Mouse (Mus musculus) heart, embryonic 16.5 days (tissue): Measurements from ENCODE around the gene H2-Q10. TPM values are rescaled to one million over a fixed set of nuclear protein-coding genes. Genes with fewer than 3 reads are reported as not detected.
"Not testable (repeated sequence)": the region's sequence is repeated elsewhere in the genome, so short reads cannot be mapped to it uniquely, and the experiment has no call there.

ENCODE experiments used
- ATAC-seq: fragments of 200-750 bp; cut with Nextera tagmentation; replicated peaks from 2 replicates; pipeline ENCODE4 v1.8.0; 2017; ENCODE audit warnings: moderate number of reproducible peaks; ENCODE audit not compliant: insufficient read depth, low FRiP score; ENCODE audit errors: extremely low read depth
- H3K27ac ChIP-seq: fragments of 300-500 bp; sonication (generic); 2 replicates; pipeline ENCODE4 v1.5.1; 2014; ENCODE audit warnings: mild to moderate bottlenecking, low read length, control low read depth, moderate library complexity
- H3K27me3 ChIP-seq: fragments of 300-500 bp; sonication (generic); 2 replicates; pipeline ENCODE4 v1.6.1; 2014; ENCODE audit warnings: low read length, mixed read lengths; ENCODE audit not compliant: control insufficient read depth, insufficient read depth
- H3K36me3 ChIP-seq: fragments of 300-500 bp; sonication (generic); 2 replicates; pipeline ENCODE4 v1.6.1; 2014; ENCODE audit not compliant: control insufficient read depth, insufficient read depth
- H3K4me1 ChIP-seq: fragments of 300-500 bp; sonication (generic); 2 replicates; pipeline ENCODE4 v1.6.1; 2014; ENCODE audit warnings: low read length, mixed read lengths; ENCODE audit not compliant: control insufficient read depth, insufficient read depth
- H3K4me2 ChIP-seq: fragments of 300-500 bp; sonication (generic); 2 replicates; pipeline ENCODE4 v1.6.1; 2014; ENCODE audit warnings: low read depth, mild to moderate bottlenecking, control low read depth, low read length
- H3K4me3 ChIP-seq: fragments of 300-500 bp; sonication (generic); 2 replicates; pipeline ENCODE4 v1.5.1; 2014; ENCODE audit warnings: mild to moderate bottlenecking, control low read depth, low read length
- H3K9ac ChIP-seq: fragments of 300-500 bp; sonication (generic); 2 replicates; pipeline ENCODE4 v1.6.1; 2014; ENCODE audit warnings: low read length, control low read depth
- H3K9me3 ChIP-seq: fragments of 300-500 bp; sonication (generic); replicated peaks from 2 replicates; pipeline ENCODE4 v1.6.1; 2016; ENCODE audit warnings: low read length; ENCODE audit not compliant: control insufficient read depth
- WGBS: fragments of 180-500 bp; shearing (Covaris S2); extraction: QIAGEN DNeasy Blood & Tissue Kit; methylation state at CpG from one replicate; pipeline ENCODE4 v1.1.7; 2014; 5-methylcytosine and 5-hydroxymethylcytosine counted together
- polyA plus RNA-seq: library from polyadenylated mRNA; unstranded; fragments of >200 nt; fragmentation: Nextera tagmentation; extraction: Ambion mirVana; gene quantifications from 2 replicates; pipeline ENCODE4 v1.2.1, GENCODE M21; 2015

Gene H2-Q10
- polyA plus RNA-seq, 1 experiment from 2014 or later: 0.58 TPM

GRCm38 (mm10) chr17:35428883-35429282, 41.0 kb upstream of the H2-Q10 start:
- 76% methylated on average over 6 of the region's 6 CpGs for WGBS
- not testable (repeated sequence) for H3K4me3 ChIP-seq, H3K27ac ChIP-seq, H3K4me2 ChIP-seq, ATAC-seq, H3K4me1 ChIP-seq, H3K9me3 ChIP-seq, H3K36me3 ChIP-seq, H3K9ac ChIP-seq
- H3K27me3 ChIP-seq: peaks cover 19% of the 10 kb centered on the region

- H3K4me1 ChIP-seq, H3K9me3 ChIP-seq, H3K27me3 ChIP-seq, ATAC-seq, H3K27ac ChIP-seq, H3K36me3 ChIP-seq, H3K9ac ChIP-seq, H3K4me3 ChIP-seq, H3K4me2 ChIP-seq: not testable (repeated sequence)
- WGBS: 75% methylated on average over 6 of the region's 6 CpGs
Observed at GRCm38 (mm10) chr17:35430671-35431070, 39.2 kb upstream of the H2-Q10 start.

DNA sequence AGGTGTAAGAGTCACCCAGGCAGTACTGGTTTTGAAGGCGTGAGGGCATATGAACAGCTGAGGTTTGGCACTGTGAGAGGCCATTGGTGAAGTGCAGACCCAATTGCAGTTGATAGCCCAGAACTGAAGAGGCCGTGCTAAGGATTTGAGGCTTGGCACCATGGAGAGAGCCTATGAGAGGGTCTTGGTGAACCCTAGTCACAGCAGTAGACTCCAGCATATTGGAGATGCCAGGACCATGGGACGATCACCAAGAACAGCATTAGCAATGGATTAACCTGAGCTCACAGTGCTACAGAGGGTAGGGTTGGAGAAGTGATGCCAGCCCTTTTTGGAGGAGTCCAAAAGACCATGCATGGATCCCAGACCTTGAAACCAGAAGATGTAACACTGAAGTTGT, 37.7 kb upstream of the H2-Q10 start:
- not testable (repeated sequence) for H3K4me2 ChIP-seq, H3K9ac ChIP-seq, H3K27me3 ChIP-seq, H3K4me3 ChIP-seq, H3K27ac ChIP-seq, H3K36me3 ChIP-seq, H3K9me3 ChIP-seq, H3K4me1 ChIP-seq, ATAC-seq
- 68% methylated on average over 3 of the region's 3 CpGs for WGBS

DNA sequence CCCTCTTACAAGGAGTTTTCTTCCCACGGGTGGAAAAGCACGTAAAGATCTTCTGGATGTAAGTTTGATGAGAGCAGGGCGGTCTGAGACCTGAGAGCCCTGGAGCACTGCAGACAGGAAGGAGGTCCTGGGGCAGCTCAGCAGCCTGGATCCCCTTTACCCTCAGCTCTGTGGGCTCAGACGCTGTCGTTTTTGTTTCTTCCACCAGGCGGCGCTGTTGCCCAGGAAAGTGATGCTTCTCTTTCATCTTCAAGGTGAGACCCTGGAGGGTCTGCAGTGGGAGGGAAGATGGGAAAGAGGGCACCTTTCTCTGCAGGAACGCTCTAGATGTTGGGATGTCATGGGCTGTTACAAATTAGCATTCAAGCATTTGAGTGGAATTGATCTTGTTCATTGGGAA, 35.1 kb upstream of the H2-Q10 start:
- not testable (repeated sequence) for ATAC-seq, H3K27ac ChIP-seq, H3K4me2 ChIP-seq, H3K4me1 ChIP-seq, H3K4me3 ChIP-seq, H3K9me3 ChIP-seq, H3K36me3 ChIP-seq, H3K27me3 ChIP-seq, H3K9ac ChIP-seq
- WGBS: 6% methylated on average over 8 of the region's 8 CpGs

- H3K4me1 ChIP-seq, H3K36me3 ChIP-seq, H3K4me2 ChIP-seq, H3K9ac ChIP-seq, H3K27me3 ChIP-seq, ATAC-seq, H3K9me3 ChIP-seq, H3K4me3 ChIP-seq, H3K27ac ChIP-seq: not testable (repeated sequence)
- WGBS: 68% methylated on average over 3 of the region's 3 CpGs
Observed at GRCm38 (mm10) chr17:35435577-35435976, 34.3 kb upstream of the H2-Q10 start.

- H3K4me2 ChIP-seq, H3K9ac ChIP-seq, H3K4me1 ChIP-seq, H3K9me3 ChIP-seq, ATAC-seq, H3K36me3 ChIP-seq, H3K27me3 ChIP-seq, H3K4me3 ChIP-seq, H3K27ac ChIP-seq: not testable (repeated sequence)
- WGBS: 57% methylated on average over 1 of the region's 1 CpGs
Observed at GRCm38 (mm10) chr17:35437386-35437936, 32.4 kb upstream of the H2-Q10 start.

DNA sequence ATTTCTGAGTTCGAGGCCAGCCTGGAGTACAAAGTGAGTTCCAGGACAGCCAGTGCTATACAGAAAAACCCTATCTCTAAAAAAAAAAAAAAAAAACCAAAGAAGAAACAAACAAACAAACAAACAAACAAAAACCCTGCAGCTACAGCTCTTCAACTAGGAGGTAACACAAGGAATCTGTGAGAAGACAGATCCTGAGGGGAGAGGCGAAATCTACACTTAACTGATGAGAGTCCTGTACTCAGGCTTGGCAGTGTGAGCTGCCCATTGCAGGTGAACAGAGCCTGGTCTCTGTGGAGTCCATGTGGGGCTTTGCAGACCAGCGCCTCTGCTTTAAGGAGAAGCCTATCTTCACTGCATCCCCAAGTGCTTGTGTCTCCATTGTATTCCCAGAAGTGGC, 31.5 kb upstream of the H2-Q10 start:
- H3K9me3 ChIP-seq, H3K27ac ChIP-seq, H3K9ac ChIP-seq, H3K4me2 ChIP-seq, H3K4me1 ChIP-seq, H3K4me3 ChIP-seq, H3K27me3 ChIP-seq, ATAC-seq, H3K36me3 ChIP-seq: not testable (repeated sequence)
- WGBS: 64% methylated on average over 1 of the region's 3 CpGs

- H3K27ac ChIP-seq, H3K4me1 ChIP-seq, H3K27me3 ChIP-seq, H3K9me3 ChIP-seq, H3K36me3 ChIP-seq: not testable (repeated sequence)
- peak; percentile 86 for ATAC-seq
- H3K9ac ChIP-seq: peak within 1 kb of the TSS; percentile 65
- H3K4me2 ChIP-seq: peak within 1 kb of the TSS; percentile 86
- 3% methylated on average over 18 of the region's 18 CpGs for WGBS
- peak within 1 kb of the TSS; percentile 55 for H3K4me3 ChIP-seq
Observed at GRCm38 (mm10) chr17:35438885-35439284, 31.0 kb upstream of the H2-Q10 start, which contains the start of gene H2-Q7. H2-Q7 (plus strand) TSS chr17:35439155.

DNA sequence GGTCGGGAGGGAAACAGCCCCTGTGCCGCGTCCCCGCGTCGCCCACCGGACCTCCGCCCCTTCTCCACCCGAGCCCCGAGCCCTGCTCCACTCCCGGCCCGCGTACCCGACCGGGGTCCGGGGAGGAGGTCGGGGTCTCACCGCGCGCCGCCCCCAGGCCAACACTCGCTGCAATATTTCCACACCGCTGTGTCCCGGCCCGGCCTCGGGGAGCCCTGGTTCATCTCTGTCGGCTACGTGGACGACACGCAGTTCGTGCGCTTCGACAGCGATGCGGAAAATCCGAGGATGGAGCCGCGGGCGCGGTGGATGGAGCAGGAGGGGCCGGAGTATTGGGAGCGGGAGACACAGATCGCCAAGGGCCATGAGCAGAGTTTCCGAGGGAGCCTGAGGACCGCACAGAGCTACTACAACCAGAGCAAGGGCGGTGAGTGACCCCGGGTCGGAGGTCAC, 30.6 kb upstream of the H2-Q10 start:
- ATAC-seq: peak; percentile 32; the same call in 1 of the 2 replicates
- H3K9me3 ChIP-seq, H3K27ac ChIP-seq, H3K4me1 ChIP-seq, H3K27me3 ChIP-seq, H3K36me3 ChIP-seq: not testable (repeated sequence)
- 3% methylated on average over 40 of the region's 48 CpGs for WGBS
- Histone ChIP-seq H3K4me2 (peak overlapping the region; percentile 86), H3K9ac (peak overlapping the region; percentile 65), H3K4me3 (peak overlapping the region; percentile 55)
